ENCODE assay signal across 28 mouse cellular contexts in the genomic region with DNA sequence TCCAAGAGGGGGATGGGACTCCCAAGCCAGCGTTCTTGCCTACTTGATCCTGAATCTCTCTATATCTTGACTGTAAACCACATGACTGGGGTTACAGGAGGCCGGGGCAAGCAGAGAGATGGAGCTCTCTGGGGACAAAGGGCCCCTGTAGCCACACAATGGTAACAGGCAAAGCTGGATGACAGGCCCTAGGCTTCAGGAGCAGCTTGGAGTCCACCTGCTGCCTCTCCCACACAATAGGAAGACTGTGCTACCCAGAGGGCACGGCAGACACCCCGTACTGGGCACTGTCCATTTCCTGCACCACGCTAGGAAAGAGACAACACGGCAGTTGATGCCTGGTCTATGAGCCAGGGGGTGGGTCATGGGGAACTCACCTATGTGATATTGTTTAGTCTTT. TPM values are rescaled to one million over a fixed set of nuclear protein-coding genes. Genes with fewer than 3 reads are reported as not detected.
DNase-seq lines count a peak whose midpoint lies in the region; ATAC-seq lines count a peak whose summit lies in the region.
"Had no signal": no experiment of that assay in that cellular context is flagged by ENCODE, and none has a peak within 500 bp of the region (broad histone marks: within the 10 kb centered on the region; RNA-seq: fewer than 3 reads in every experiment).

No protein-coding gene starts in this region.

- no peak overlapping the region for H3K4me2 ChIP-seq in midbrain, embryonic 11.5 days
- no peak overlapping the region for H3K4me2 ChIP-seq in midbrain, embryonic 15.5 days
- H3K4me2 ChIP-seq: embryonic facial prominence, embryonic 15.5 days; forebrain, embryonic 12.5 days; intestine, embryonic 15.5 days; liver, embryonic 12.5 days; neural tube, embryonic 13.5 days had no signal

- no peaks in the 10 kb centered on the region for H3K27me3 ChIP-seq in midbrain, embryonic 11.5 days (ENCODE audit: control insufficient read depth, insufficient read depth, low read length)
- H3K27me3 ChIP-seq in midbrain, embryonic 15.5 days (replicated peaks): no peaks in the 10 kb centered on the region
- H3K27me3 ChIP-seq: embryonic facial prominence, embryonic 15.5 days; forebrain, embryonic 12.5 days; intestine, embryonic 15.5 days; liver, embryonic 12.5 days; neural tube, embryonic 13.5 days had no signal

- H3K4me3 ChIP-seq in midbrain, embryonic 11.5 days (ENCODE audit: low read depth, low read length): no peak overlapping the region
- H3K4me3 ChIP-seq in midbrain, embryonic 15.5 days: no peak overlapping the region
- H3K4me3 ChIP-seq: embryonic facial prominence, embryonic 10.5 days; embryonic facial prominence, embryonic 15.5 days; forebrain, embryonic 12.5 days; intestine, embryonic 15.5 days; liver, embryonic 12.5 days; neural tube, embryonic 13.5 days had no signal

- no peak overlapping the region for H3K27ac ChIP-seq in midbrain, embryonic 11.5 days (ENCODE audit: low read depth, low read length)
- H3K27ac ChIP-seq in midbrain, embryonic 15.5 days: no peak overlapping the region
- H3K27ac ChIP-seq: embryonic facial prominence, embryonic 10.5 days; embryonic facial prominence, embryonic 15.5 days; forebrain, embryonic 12.5 days; hindbrain, postnatal 0 days; intestine, embryonic 15.5 days; liver, embryonic 12.5 days; macrophage; neural tube, embryonic 13.5 days had no signal

- no peaks in the 10 kb centered on the region for H3K9me3 ChIP-seq in midbrain, embryonic 11.5 days (ENCODE audit: control insufficient read depth, low read length)
- H3K9me3 ChIP-seq in midbrain, embryonic 15.5 days: 0 out of 2 replicates have a peak, but pooled peaks cover 3% of the 10 kb centered on the region
- H3K9me3 ChIP-seq: embryonic facial prominence, embryonic 15.5 days; forebrain, embryonic 12.5 days; intestine, embryonic 15.5 days; liver, embryonic 12.5 days; neural tube, embryonic 13.5 days had no signal

- no peak overlapping the region for H3K9ac ChIP-seq in midbrain, embryonic 11.5 days (ENCODE audit: low read length)
- no peak overlapping the region for H3K9ac ChIP-seq in midbrain, embryonic 15.5 days
- H3K9ac ChIP-seq: embryonic facial prominence, embryonic 15.5 days; forebrain, embryonic 12.5 days; forebrain, postnatal 0 days; intestine, embryonic 15.5 days; liver, embryonic 12.5 days; liver, postnatal 0 days; neural tube, embryonic 13.5 days had no signal

- DNase-seq in frontal cortex, postnatal 14 days (ENCODE audit: low spot score in 2 of 2): no peak
- DNase-seq in layer of hippocampus, adult 9-11 months: peak; percentile 84
- DNase-seq in layer of hippocampus, postnatal 14 days (ENCODE audit: low spot score in 2 of 2): no peak
- peak; percentile 59 for DNase-seq in midbrain, embryonic 11.5 days (ENCODE audit: low spot score, missing footprints)
- DNase-seq: adrenal gland, postnatal 25 days; cerebellum, adult 8-10 months; forebrain, postnatal 0 days; gastrocnemius, postnatal 14 days; heart, postnatal 14 days; kidney, adult 2 months; kidney, postnatal 36 days; left cerebral cortex, postnatal 4 days; liver, postnatal 0 days; right cerebral cortex, postnatal 14 days; thymus, postnatal 14 days had no signal

- H3K36me3 ChIP-seq in midbrain, embryonic 11.5 days (ENCODE audit: control insufficient read depth, insufficient read depth, low read length): no peaks in the 10 kb centered on the region
- H3K36me3 ChIP-seq in midbrain, embryonic 15.5 days (replicated peaks): no peaks in the 10 kb centered on the region
- H3K36me3 ChIP-seq: embryonic facial prominence, embryonic 10.5 days; embryonic facial prominence, embryonic 15.5 days; forebrain, embryonic 12.5 days; intestine, embryonic 15.5 days; liver, embryonic 12.5 days; neural tube, embryonic 13.5 days had no signal

- H3K4me1 ChIP-seq in midbrain, embryonic 11.5 days (ENCODE audit: control insufficient read depth, insufficient read depth, low read length): no peaks in the 10 kb centered on the region
- H3K4me1 ChIP-seq in midbrain, embryonic 15.5 days: no peaks in the 10 kb centered on the region
- H3K4me1 ChIP-seq: embryonic facial prominence, embryonic 15.5 days; forebrain, embryonic 12.5 days; intestine, embryonic 15.5 days; liver, embryonic 12.5 days; neural tube, embryonic 13.5 days had no signal

- 0 out of 2 replicates have a peak, but pooled peaks have one; percentile 31 for ATAC-seq in frontal cortex, adult (ENCODE audit: low TSS enrichment)
- ATAC-seq in midbrain, embryonic 11.5 days (ENCODE audit: low FRiP score): no peak
- ATAC-seq in midbrain, embryonic 15.5 days (replicated peaks): no peak
- ATAC-seq in megakaryocyte-erythroid progenitor cell, adult 5-6 weeks (replicated peaks; ENCODE audit: low FRiP score, low TSS enrichment, poor library complexity, severe bottlenecking): no peak
- ATAC-seq: CD4-positive, CD25-positive, alpha-beta regulatory T cell, adult 4 months; forebrain, postnatal 0 days; hindbrain, postnatal 0 days; intestine, embryonic 15.5 days; liver, embryonic 12.5 days; liver, postnatal 0 days; lung, postnatal 0 days had no signal

- 93% methylated on average over 6 of the region's 6 CpGs for WGBS in midbrain, embryonic 11.5 days
- 90% methylated on average over 6 of the region's 6 CpGs for WGBS in midbrain, embryonic 15.5 days

RNA-seq across cellular contexts. Expression of gene Mvk, which starts 45.5 kb away (rescaled TPM):
- 10 to 100 TPM; 40.5 to 48.2 TPM for total RNA-seq in layer of hippocampus, postnatal 14 days (2021)
- 62.5 and 63.3 TPM in 2 replicates for polyA plus RNA-seq in midbrain, embryonic 11.5 days (2014; fragmentation: Nextera tagmentation; extraction: Ambion mirVana)
- polyA plus RNA-seq in midbrain, embryonic 15.5 days (2015; fragmentation: Nextera tagmentation; extraction: Ambion mirVana): 63.8 and 69.7 TPM in 2 replicates
- 9.4 and 10.1 TPM in 2 replicates for total RNA-seq in megakaryocyte-erythroid progenitor cell, adult 5-6 weeks (2014; fragmentation: Nextera tagmentation)
- total RNA-seq in megakaryocyte-erythroid progenitor cell, adult 5-6 weeks (2017): 6.3 and 7.4 TPM in 2 replicates

RNA-seq across cellular contexts. Expression of gene Mmab, which starts 45.7 kb away (rescaled TPM):
- total RNA-seq in layer of hippocampus, postnatal 14 days (2021): 10 to 100 TPM; 19.6 to 21.9 TPM
- 22.3 and 23.7 TPM in 2 replicates for polyA plus RNA-seq in midbrain, embryonic 11.5 days (2014; fragmentation: Nextera tagmentation; extraction: Ambion mirVana)
- polyA plus RNA-seq in midbrain, embryonic 15.5 days (2015; fragmentation: Nextera tagmentation; extraction: Ambion mirVana): 31.6 and 32.8 TPM in 2 replicates
- total RNA-seq in megakaryocyte-erythroid progenitor cell, adult 5-6 weeks (2014; fragmentation: Nextera tagmentation): 7.5 and 8.3 TPM in 2 replicates
- 9.5 and 9.9 TPM in 2 replicates for total RNA-seq in megakaryocyte-erythroid progenitor cell, adult 5-6 weeks (2017)

Comparison
In these comparisons a context has a peak if more than half of its experiments do, and no peak if none do; other contexts are left out.
1. DNase-seq: peak in layer of hippocampus, adult 9-11 months (single experiment) and midbrain, embryonic 11.5 days (single experiment); none in frontal cortex, postnatal 14 days (0 of 2) and layer of hippocampus, postnatal 14 days (0 of 2).